Mouse (Mus musculus): Measurements from ENCODE around the gene Banp.

DNA sequence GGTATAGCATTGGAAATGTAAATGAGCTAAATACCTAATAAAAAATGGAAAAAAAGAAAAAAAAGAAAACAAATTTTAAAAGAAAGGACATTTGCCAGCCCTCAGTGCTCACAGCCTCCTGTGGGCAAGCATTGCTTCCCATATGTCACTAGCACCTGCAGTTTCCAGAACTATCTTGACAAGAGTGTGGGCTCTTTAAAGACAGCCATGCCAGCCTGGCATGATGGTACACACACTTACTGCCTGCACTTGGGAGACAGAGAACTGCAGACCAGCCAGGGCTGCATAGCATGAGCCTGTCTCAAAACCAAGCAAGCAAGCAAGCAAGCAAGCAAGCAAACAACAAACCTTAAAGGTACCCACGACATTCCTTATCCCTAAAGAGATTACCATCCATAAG, 44.1 kb upstream of the Banp start:
- no peak for TF ChIP-seq POLR2AphosphoS5 (IDR thresholded peaks at IDR 0.05; ENCODE audit: insufficient replicate concordance, low read depth, low read length)
- no peak for TF ChIP-seq CTCF (IDR thresholded peaks at IDR 0.05; ENCODE audit: low read depth, low read length)
- TF ChIP-seq GATA1 (IDR thresholded peaks at IDR 0.05; ENCODE audit: borderline replicate concordance, low read length), result no peak
- TF ChIP-seq TAL1 (conservative IDR thresholded peaks at IDR 0.05; ENCODE audit: low read depth, low read length), result no peak
- TF ChIP-seq GATA2 (IDR thresholded peaks at IDR 0.05; ENCODE audit: borderline replicate concordance, low read depth, low read length), result no peak
